Mouse (Mus musculus) liver, embryonic 12.5 days (tissue): ENCODE measurements around the gene Dennd1a. TPM values are rescaled to one million over a fixed set of nuclear protein-coding genes. Genes with fewer than 3 reads are reported as not detected.

Source experiments
- ATAC-seq: fragments of 200-750 bp; cut with Nextera tagmentation; 2 replicates; pipeline ENCODE4 v1.8.0; 2017; ENCODE audit warnings: moderate number of reproducible peaks, mild to moderate bottlenecking, moderate library complexity
- H3K27ac ChIP-seq: fragments of 300-500 bp; sonication (generic); 2 replicates; pipeline ENCODE4 v1.5.1; 2016; ENCODE audit warnings: mild to moderate bottlenecking
- H3K27me3 ChIP-seq: fragments of 300-500 bp; sonication (generic); replicated peaks from 2 replicates; pipeline ENCODE4 v1.6.1; 2016; ENCODE audit warnings: mild to moderate bottlenecking, moderate library complexity
- H3K36me3 ChIP-seq: fragments of 300-500 bp; sonication (generic); 2 replicates; pipeline ENCODE4 v1.6.1; 2016; ENCODE audit warnings: mild to moderate bottlenecking, moderate library complexity
- H3K4me1 ChIP-seq: fragments of 300-500 bp; sonication (generic); 2 replicates; pipeline ENCODE4 v1.6.1; 2016
- H3K4me2 ChIP-seq: fragments of 300-500 bp; sonication (generic); 2 replicates; pipeline ENCODE4 v1.6.1; 2016; ENCODE audit warnings: mild to moderate bottlenecking, moderate library complexity
- H3K4me3 ChIP-seq: fragments of 300-500 bp; sonication (generic); 2 replicates; pipeline ENCODE4 v1.5.1; 2016; ENCODE audit warnings: mild to moderate bottlenecking, moderate library complexity
- H3K9ac ChIP-seq: fragments of 300-500 bp; sonication (generic); 2 replicates; pipeline ENCODE4 v1.6.1; 2016; ENCODE audit warnings: mild to moderate bottlenecking, moderate library complexity
- H3K9me3 ChIP-seq: fragments of 300-500 bp; sonication (generic); replicated peaks from 2 replicates; pipeline ENCODE4 v1.6.1; 2016; ENCODE audit warnings: mild to moderate bottlenecking, moderate library complexity
- WGBS: fragments of 180-500 bp; shearing (Covaris S2); methylation state at CpG from one replicate; pipeline ENCODE4 v1.1.7; 2016; ENCODE audit not compliant: insufficient replicate concordance; 5-methylcytosine and 5-hydroxymethylcytosine counted together
- polyA plus RNA-seq: library from polyadenylated mRNA; unstranded; fragments of >200 nt; fragmentation: Nextera tagmentation; extraction: Ambion mirVana; gene quantifications from 2 replicates; pipeline ENCODE4 v1.2.1, GENCODE M21; 2016

The Dennd1a gene
- polyA plus RNA-seq, 1 experiment from 2014 or later: 13.3 TPM

DNA sequence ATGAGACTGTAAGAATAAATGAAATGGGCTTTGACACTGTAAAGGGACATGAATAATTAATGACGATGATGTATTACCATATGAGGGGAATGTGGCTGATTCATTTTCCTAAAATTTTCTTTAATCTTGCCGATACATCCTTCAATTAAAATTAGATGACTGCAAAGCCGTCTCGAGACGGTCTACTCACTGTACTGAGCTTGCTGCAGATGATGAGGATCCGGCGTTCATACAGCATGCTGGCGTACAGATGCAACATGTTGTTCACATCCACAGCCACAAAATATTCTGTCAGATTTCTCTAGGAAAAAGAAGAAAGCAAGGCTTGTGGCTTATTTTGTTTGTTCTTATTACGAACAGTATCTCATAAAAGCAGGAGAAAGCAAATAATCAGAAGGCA, 266.0 kb downstream of the Dennd1a start:
- no peak overlapping the region for H3K4me2 ChIP-seq
- H3K9ac ChIP-seq: no peak overlapping the region
- WGBS: 80% methylated on average over 9 of the region's 9 CpGs
- H3K27me3 ChIP-seq: no peaks in the 10 kb centered on the region
- peaks cover 7% of the 10 kb centered on the region; the same call in 1 of the 2 replicates for H3K4me1 ChIP-seq
- no peak overlapping the region for H3K4me3 ChIP-seq
- no peaks in the 10 kb centered on the region for H3K9me3 ChIP-seq
- H3K36me3 ChIP-seq: no peaks in the 10 kb centered on the region
- no peak for ATAC-seq
- no peak overlapping the region for H3K27ac ChIP-seq

DNA sequence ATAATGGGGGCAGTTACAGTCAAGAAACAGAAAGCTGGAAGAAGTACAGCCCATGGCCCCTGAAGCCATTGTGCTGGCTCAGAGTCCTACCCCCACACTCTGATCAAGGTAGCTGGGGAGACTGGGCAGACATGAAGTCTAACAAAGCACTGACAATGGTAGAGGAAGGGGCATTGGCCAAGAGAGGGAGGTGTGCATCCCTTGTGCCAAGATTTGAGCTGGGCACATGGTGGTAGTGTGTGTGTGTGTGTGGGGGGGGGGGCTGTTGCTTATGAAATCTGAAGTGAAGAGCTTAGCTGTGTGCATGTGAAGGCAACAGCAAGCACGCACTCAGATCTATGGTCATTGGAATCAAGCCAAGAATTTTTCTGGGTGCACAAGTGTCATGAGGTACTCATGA, 272.5 kb downstream of the Dennd1a start:
- ATAC-seq: no peak
- WGBS: 79% methylated on average over 1 of the region's 1 CpGs
- Histone ChIP-seq H3K4me1 (peaks cover 5% of the 10 kb centered on the region), H3K36me3 (no peaks in the 10 kb centered on the region), H3K27ac (no peak overlapping the region), H3K9ac (no peak overlapping the region), H3K9me3 (no peaks in the 10 kb centered on the region), H3K4me2 (no peak overlapping the region), H3K4me3 (no peak overlapping the region), H3K27me3 (no peaks in the 10 kb centered on the region)

DNA sequence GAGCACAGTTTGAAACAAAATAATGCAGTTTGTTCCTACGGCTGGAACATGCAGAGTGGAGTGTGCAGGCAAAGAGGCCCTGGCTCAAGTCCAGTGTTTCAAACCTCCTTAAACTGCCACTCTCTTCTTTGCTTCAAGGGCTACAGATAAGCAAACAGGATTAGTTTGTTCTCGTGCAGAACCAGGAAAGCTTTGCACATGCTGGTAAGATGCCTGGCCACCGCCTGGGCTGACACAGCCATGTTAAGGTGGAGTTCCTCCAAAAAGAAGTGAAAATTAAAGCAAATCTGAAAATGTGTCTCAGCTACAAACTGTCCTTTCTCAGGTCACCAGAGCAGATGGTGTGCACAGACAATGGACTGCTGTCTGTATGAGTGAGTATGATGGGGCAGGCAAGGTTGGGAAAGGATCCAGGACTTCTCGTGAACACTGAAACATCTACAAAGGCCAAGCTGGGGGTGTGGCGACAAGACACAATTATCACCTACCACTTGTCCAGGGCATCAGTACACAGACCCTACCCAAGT, 273.3 kb downstream of the Dennd1a start:
- no peak overlapping the region for H3K4me3 ChIP-seq
- H3K9me3 ChIP-seq: no peaks in the 10 kb centered on the region
- 62% methylated on average over 5 of the region's 5 CpGs for WGBS
- no peak overlapping the region for H3K27ac ChIP-seq
- H3K4me2 ChIP-seq: no peak overlapping the region
- peaks cover 5% of the 10 kb centered on the region for H3K4me1 ChIP-seq
- no peak overlapping the region for H3K9ac ChIP-seq
- H3K36me3 ChIP-seq: no peaks in the 10 kb centered on the region
- ATAC-seq: no peak
- H3K27me3 ChIP-seq: no peaks in the 10 kb centered on the region

DNA sequence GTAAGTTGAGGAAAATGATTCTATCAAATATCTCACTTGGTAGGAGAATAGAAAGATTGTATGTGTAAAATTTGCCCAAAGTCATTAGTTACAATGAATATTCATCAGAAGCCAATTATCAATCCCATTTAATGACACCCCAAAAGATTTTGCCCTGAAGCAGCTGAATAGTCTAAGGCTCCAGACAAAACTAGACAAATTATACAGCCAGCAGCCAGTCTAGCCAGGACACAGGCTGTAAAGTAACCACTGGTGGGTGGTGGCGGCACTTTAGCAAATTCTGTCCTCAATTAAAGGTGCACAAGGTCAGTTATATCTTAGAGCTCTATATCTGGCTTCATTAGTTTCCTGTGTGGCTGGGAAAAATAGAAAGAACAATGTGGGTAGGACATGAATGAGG, 280.0 kb downstream of the Dennd1a start:
- H3K4me2 ChIP-seq: no peak overlapping the region
- 85% methylated on average over 1 of the region's 1 CpGs for WGBS
- no peak for ATAC-seq
- no peaks in the 10 kb centered on the region for H3K27me3 ChIP-seq
- H3K36me3 ChIP-seq: no peaks in the 10 kb centered on the region; the same call in 1 of the 2 replicates
- H3K27ac ChIP-seq: no peak overlapping the region
- no peaks in the 10 kb centered on the region for H3K9me3 ChIP-seq
- no peaks in the 10 kb centered on the region for H3K4me1 ChIP-seq
- H3K9ac ChIP-seq: no peak overlapping the region
- H3K4me3 ChIP-seq: no peak overlapping the region

- Histone ChIP-seq H3K9ac (no peak overlapping the region), H3K4me1 (peaks cover 10% of the 10 kb centered on the region)
These were observed 284.0 kb downstream of the Dennd1a start for GRCm38 (mm10) chr2:38003183-38003680.

GRCm38 (mm10) chr2:38001004-38001403, 286.2 kb downstream of the Dennd1a start:
- H3K4me1 ChIP-seq: peaks cover 10% of the 10 kb centered on the region
- peak; percentile 61 for ATAC-seq
- 52% methylated on average over 1 of the region's 1 CpGs for WGBS

More at GRCm38 (mm10) chr2:38003183-38003680, 284.0 kb downstream of the Dennd1a start:
- H3K4me2 ChIP-seq: no peak overlapping the region
- H3K27me3 ChIP-seq: no peaks in the 10 kb centered on the region
- H3K9me3 ChIP-seq: no peaks in the 10 kb centered on the region
- WGBS: 83% methylated on average over 9 of the region's 9 CpGs
- no peak overlapping the region for H3K27ac ChIP-seq
- H3K4me3 ChIP-seq: no peak overlapping the region
- peaks cover 8% of the 10 kb centered on the region for H3K36me3 ChIP-seq
- ATAC-seq: no peak

GRCm38 (mm10) chr2:37997966-37998365, 289.2 kb downstream of the Dennd1a start:
- Histone ChIP-seq H3K9ac (no peak overlapping the region), H3K27ac (no peak overlapping the region), H3K4me2 (no peak overlapping the region), H3K4me1 (peaks cover 10% of the 10 kb centered on the region), H3K27me3 (no peaks in the 10 kb centered on the region), H3K36me3 (peaks cover 8% of the 10 kb centered on the region), H3K9me3 (no peaks in the 10 kb centered on the region), H3K4me3 (no peak overlapping the region)
- 60% methylated on average over 3 of the region's 3 CpGs for WGBS
- ATAC-seq: no peak

More at GRCm38 (mm10) chr2:38001004-38001403, 286.2 kb downstream of the Dennd1a start:
- no peaks in the 10 kb centered on the region for H3K27me3 ChIP-seq
- H3K4me3 ChIP-seq: no peak overlapping the region
- peaks cover 8% of the 10 kb centered on the region for H3K36me3 ChIP-seq
- H3K9me3 ChIP-seq: no peaks in the 10 kb centered on the region
- no peak overlapping the region for H3K4me2 ChIP-seq
- H3K27ac ChIP-seq: no peak overlapping the region
- H3K9ac ChIP-seq: no peak overlapping the region

GRCm38 (mm10) chr2:37989091-37989490, 298.1 kb downstream of the Dennd1a start:
- WGBS: 76% methylated on average over 3 of the region's 3 CpGs
- no peaks in the 10 kb centered on the region for H3K27me3 ChIP-seq
- H3K4me2 ChIP-seq: no peak overlapping the region
- ATAC-seq: no peak
- no peak overlapping the region for H3K9ac ChIP-seq
- H3K27ac ChIP-seq: no peak overlapping the region
- no peaks in the 10 kb centered on the region for H3K36me3 ChIP-seq
- no peaks in the 10 kb centered on the region for H3K9me3 ChIP-seq
- no peaks in the 10 kb centered on the region for H3K4me1 ChIP-seq
- H3K4me3 ChIP-seq: no peak overlapping the region

- Histone ChIP-seq H3K9me3 (no peaks in the 10 kb centered on the region), H3K27ac (no peak overlapping the region), H3K27me3 (no peaks in the 10 kb centered on the region), H3K4me3 (no peak overlapping the region), H3K4me1 (0 out of 2 replicates have a peak, but pooled peaks cover 3% of the 10 kb centered on the region), H3K9ac (no peak overlapping the region), H3K36me3 (no peaks in the 10 kb centered on the region), H3K4me2 (no peak overlapping the region)
- ATAC-seq: no peak
- WGBS: 74% methylated on average over 1 of the region's 1 CpGs
These were observed 298.9 kb downstream of the Dennd1a start for GRCm38 (mm10) chr2:37988301-37988700.

GRCm38 (mm10) chr2:37985690-37986222, 301.4 kb downstream of the Dennd1a start:
- no peaks in the 10 kb centered on the region for H3K9me3 ChIP-seq
- no peak overlapping the region for H3K9ac ChIP-seq
- H3K4me1 ChIP-seq: 0 out of 2 replicates have a peak, but pooled peaks cover 3% of the 10 kb centered on the region
- 64% methylated on average over 5 of the region's 5 CpGs for WGBS
- H3K27ac ChIP-seq: no peak overlapping the region
- no peak for ATAC-seq
- no peaks in the 10 kb centered on the region; the same call in 1 of the 2 replicates for H3K36me3 ChIP-seq
- no peaks in the 10 kb centered on the region for H3K27me3 ChIP-seq
- H3K4me2 ChIP-seq: no peak overlapping the region
- no peak overlapping the region for H3K4me3 ChIP-seq

- no peak overlapping the region for H3K4me3 ChIP-seq
- H3K4me2 ChIP-seq: no peak overlapping the region
- ATAC-seq: no peak
- peaks cover 6% of the 10 kb centered on the region for H3K36me3 ChIP-seq
- no peak overlapping the region for H3K27ac ChIP-seq
- no peak overlapping the region for H3K9ac ChIP-seq
- 0 out of 2 replicates have a peak, but pooled peaks cover 3% of the 10 kb centered on the region for H3K4me1 ChIP-seq
- WGBS: 89% methylated on average over 1 of the region's 1 CpGs
- H3K27me3 ChIP-seq: no peaks in the 10 kb centered on the region
- H3K9me3 ChIP-seq: no peaks in the 10 kb centered on the region
These were observed 304.5 kb downstream of the Dennd1a start for GRCm38 (mm10) chr2:37982714-37983113.

- Histone ChIP-seq H3K4me1 (0 out of 2 replicates have a peak, but pooled peaks cover 3% of the 10 kb centered on the region), H3K4me2 (no peak overlapping the region), H3K36me3 (peaks cover 6% of the 10 kb centered on the region), H3K9ac (no peak overlapping the region), H3K9me3 (no peaks in the 10 kb centered on the region), H3K27ac (no peak overlapping the region), H3K4me3 (no peak overlapping the region), H3K27me3 (no peaks in the 10 kb centered on the region)
- 61% methylated on average over 15 of the region's 15 CpGs for WGBS
- no peak for ATAC-seq
These were observed 305.4 kb downstream of the Dennd1a start for GRCm38 (mm10) chr2:37981562-37982403.
